Mouse (Mus musculus) thymus, adult 2 months (tissue): ENCODE measurements around the gene Usp36. TPM values are rescaled to one million over a fixed set of nuclear protein-coding genes. Genes with fewer than 3 reads are reported as not detected.

Experiments
- DNase-seq: peaks from one replicate; pipeline ENCODE4 v3.0.0; 2021
- H3K27ac ChIP-seq: fragments of 200-500 bp; 2 replicates; pipeline ENCODE4 v1.5.1; 2012; ENCODE audit warnings: low read length, control low read depth; ENCODE audit not compliant: control insufficient read depth, insufficient read depth
- H3K27me3 ChIP-seq: fragments of 200-500 bp; 2 replicates; pipeline ENCODE4 v1.6.1; 2012; ENCODE audit warnings: mild to moderate bottlenecking, low read length, moderate library complexity, mixed read lengths; ENCODE audit not compliant: control insufficient read depth, insufficient read depth
- H3K36me3 ChIP-seq: fragments of 200-500 bp; 2 replicates; pipeline ENCODE4 v1.6.1; 2012; ENCODE audit warnings: mild to moderate bottlenecking, low read length, moderate library complexity; ENCODE audit not compliant: control insufficient read depth, insufficient read depth
- H3K4me1 ChIP-seq: fragments of 200-500 bp; replicated peaks from 2 replicates; pipeline ENCODE4 v1.6.1; 2012; ENCODE audit warnings: low read length; ENCODE audit not compliant: control insufficient read depth, insufficient read depth
- H3K4me3 ChIP-seq: fragments of 200-500 bp; 2 replicates; pipeline ENCODE4 v1.5.1; 2012; ENCODE audit warnings: mild to moderate bottlenecking, low read length, control low read depth, moderate library complexity; ENCODE audit not compliant: control insufficient read depth, insufficient read depth
- CTCF ChIP-seq: fragments of 200-500 bp; IDR thresholded peaks from 2 replicates; pipeline ENCODE4 v1.5.1; 2012; ENCODE audit warnings: mild to moderate bottlenecking, control low read depth, low read length, moderate library complexity, borderline replicate concordance; ENCODE audit not compliant: control insufficient read depth, poor library complexity, insufficient read depth; ENCODE audit errors: extremely low read depth
- POLR2A ChIP-seq: fragments of 200-500 bp; IDR thresholded peaks from 2 replicates; pipeline ENCODE4 v1.6.1; 2012; ENCODE audit warnings: mild to moderate bottlenecking, low read length, control low read depth, moderate library complexity; ENCODE audit not compliant: control insufficient read depth, poor library complexity, insufficient read depth; ENCODE audit errors: extremely low read depth
- WGBS: fragments of 180-500 bp; shearing (Covaris S2); methylation state at CpG from one replicate; pipeline ENCODE4 v1.1.7; 2018; 5-methylcytosine and 5-hydroxymethylcytosine counted together
- polyA plus RNA-seq: library from polyadenylated mRNA; depleted of rRNA; stranded (reverse); fragments of >200 nt; gene quantifications from 2 replicates; pipeline ENCODE4 v1.2.3, GENCODE M21; 2012

Usp36 gene
- polyA plus RNA-seq, 1 experiment = 28.8 TPM

DNA sequence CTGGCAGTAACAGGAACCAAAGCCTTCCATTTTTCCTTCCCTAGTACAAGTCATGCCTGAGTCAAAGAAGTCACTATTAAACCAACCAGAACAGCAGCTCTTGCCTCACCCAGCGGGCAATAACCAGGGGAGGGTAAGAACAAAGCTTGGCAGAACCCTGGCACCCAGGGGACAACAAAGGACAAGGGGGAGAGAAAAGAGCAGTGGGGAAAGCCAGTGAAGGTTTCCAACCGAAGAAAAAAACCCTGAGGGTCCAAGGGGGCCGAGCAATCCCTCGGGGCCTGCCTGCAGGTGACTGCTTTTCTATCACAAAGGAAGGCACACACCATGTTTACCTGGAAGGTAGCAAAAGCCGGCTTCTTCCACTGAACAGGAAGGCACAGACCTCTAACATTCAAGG, 43.3 kb downstream of the Usp36 start:
- DNase-seq = no peak
- Histone ChIP-seq H3K27ac (peak overlapping the region; percentile 85), H3K4me3 (peak overlapping the region; percentile 82), H3K4me1 (peaks cover 39% of the 10 kb centered on the region), H3K36me3 (no peaks in the 10 kb centered on the region), H3K27me3 (no peaks in the 10 kb centered on the region)
- TF ChIP-seq CTCF (no peak), POLR2A (no peak)
- 30% methylated on average over 5 of the region's 5 CpGs for WGBS

DNA sequence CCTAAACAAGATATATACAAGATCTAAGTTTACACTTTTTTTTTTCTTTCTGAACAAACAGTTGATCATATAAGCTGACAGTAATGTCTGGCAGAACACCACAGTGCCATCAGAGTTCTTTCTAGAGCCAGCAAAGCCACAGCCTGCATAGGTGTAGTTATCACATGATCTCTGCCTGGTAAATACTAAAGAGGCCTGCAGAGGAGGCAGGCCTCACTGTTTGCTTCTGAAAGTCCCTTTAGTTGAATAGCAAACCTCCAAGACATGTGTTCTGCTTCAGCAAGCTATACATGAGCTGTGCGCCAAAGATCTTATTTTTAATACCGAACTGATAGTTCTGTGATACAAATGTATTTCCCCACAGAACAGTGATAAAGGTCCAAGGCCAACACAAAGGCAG, 44.9 kb downstream of the Usp36 start:
- TF ChIP-seq POLR2A (no peak), CTCF (no peak)
- no peak for DNase-seq
- Histone ChIP-seq H3K4me1 (peaks cover 48% of the 10 kb centered on the region), H3K36me3 (no peaks in the 10 kb centered on the region), H3K4me3 (no peak overlapping the region), H3K27me3 (no peaks in the 10 kb centered on the region), H3K27ac (peak overlapping the region; percentile 65; the same call in 1 of the 2 replicates)
- WGBS = 55% methylated on average over 2 of the region's 2 CpGs

DNA sequence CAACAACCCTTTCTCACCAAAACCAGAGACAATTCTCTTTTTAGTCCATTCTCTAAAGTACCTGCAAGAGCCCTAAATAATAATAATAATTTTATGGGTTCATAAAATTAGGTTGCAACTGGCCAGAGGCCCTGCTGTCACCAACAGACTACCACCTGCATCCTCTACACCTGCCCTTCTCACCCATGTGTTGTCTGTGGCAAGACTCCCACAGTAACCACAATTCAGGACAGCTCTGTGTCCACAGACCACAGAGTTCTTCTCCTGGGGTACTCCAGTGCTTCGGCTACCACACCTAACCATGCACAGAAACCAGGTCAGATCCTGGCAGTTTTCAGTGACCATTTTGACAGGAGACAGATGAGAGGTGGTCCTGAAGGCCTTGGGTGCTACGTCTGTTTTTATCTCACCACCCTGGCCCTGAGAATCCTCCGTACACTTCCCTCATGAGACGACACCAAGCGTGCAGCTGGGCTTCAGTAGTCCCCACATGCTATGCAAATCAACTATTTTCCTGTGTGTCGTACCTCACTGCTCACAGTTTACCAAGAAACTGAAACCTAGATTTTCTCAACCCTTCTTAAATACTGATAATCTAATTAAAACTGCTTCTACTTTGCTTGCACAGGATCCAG, 46.3 kb downstream of the Usp36 start:
- Histone ChIP-seq H3K36me3 (no peaks in the 10 kb centered on the region), H3K27ac (peak overlapping the region; percentile 87), H3K27me3 (no peaks in the 10 kb centered on the region), H3K4me1 (peaks cover 55% of the 10 kb centered on the region), H3K4me3 (no peak overlapping the region)
- DNase-seq = peak; percentile 43
- TF ChIP-seq CTCF (no peak), POLR2A (no peak)
- WGBS = 6% methylated on average over 6 of the region's 6 CpGs

DNA sequence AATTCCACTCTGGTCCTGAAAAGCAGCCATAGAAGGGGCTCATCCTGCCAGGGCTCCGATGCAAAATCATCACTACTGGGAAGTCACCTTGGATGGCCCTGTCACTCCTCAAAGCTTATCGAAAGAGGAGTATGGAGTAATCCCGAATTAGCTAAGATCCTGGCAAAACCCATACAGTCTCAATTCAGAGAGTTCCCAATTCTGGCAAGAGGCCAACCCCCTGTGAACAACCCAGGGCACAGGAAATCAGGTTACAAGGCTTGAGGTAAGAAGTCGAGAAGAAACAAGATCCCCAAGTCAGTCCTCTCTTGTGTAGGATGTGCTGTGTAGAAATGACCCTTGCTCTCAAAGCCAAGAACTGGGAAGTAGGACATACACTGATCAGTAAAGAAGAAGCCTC, 47.5 kb downstream of the Usp36 start:
- no peak overlapping the region for H3K4me3 ChIP-seq
- peaks cover 65% of the 10 kb centered on the region for H3K4me1 ChIP-seq
- no peak for DNase-seq
- H3K36me3 ChIP-seq = no peaks in the 10 kb centered on the region
- WGBS = 57% methylated on average over 4 of the region's 4 CpGs
- H3K27ac ChIP-seq = peak overlapping the region; percentile 50
- TF ChIP-seq POLR2A (no peak), CTCF (no peak)
- no peaks in the 10 kb centered on the region for H3K27me3 ChIP-seq

DNA sequence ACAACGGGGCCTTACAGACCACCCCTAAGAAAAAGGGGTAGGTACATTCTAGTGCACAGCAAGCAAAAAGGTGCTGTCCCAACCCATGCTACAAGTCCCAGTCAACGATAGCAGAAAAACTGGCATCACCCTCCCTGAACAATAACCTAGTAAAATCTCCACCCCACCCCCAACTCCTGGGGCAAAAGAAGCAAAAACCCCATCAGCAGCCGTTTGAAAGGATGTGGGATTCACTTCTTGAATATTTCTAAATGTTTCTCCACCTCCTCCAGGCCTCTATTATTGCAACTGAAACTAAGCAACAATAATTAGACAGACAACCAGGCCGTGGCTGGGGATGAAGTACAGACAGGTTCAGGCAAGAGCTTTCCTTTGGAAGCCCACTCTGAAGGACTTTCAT, 49.7 kb downstream of the Usp36 start:
- Histone ChIP-seq H3K4me1 (peaks cover 60% of the 10 kb centered on the region), H3K27me3 (no peaks in the 10 kb centered on the region), H3K36me3 (no peaks in the 10 kb centered on the region), H3K27ac (peak overlapping the region; percentile 20; the same call in 1 of the 2 replicates), H3K4me3 (no peak overlapping the region)
- no peak for DNase-seq
- TF ChIP-seq CTCF = no peak
- no peak for TF ChIP-seq POLR2A
- WGBS = 18% methylated on average over 4 of the region's 4 CpGs

DNA sequence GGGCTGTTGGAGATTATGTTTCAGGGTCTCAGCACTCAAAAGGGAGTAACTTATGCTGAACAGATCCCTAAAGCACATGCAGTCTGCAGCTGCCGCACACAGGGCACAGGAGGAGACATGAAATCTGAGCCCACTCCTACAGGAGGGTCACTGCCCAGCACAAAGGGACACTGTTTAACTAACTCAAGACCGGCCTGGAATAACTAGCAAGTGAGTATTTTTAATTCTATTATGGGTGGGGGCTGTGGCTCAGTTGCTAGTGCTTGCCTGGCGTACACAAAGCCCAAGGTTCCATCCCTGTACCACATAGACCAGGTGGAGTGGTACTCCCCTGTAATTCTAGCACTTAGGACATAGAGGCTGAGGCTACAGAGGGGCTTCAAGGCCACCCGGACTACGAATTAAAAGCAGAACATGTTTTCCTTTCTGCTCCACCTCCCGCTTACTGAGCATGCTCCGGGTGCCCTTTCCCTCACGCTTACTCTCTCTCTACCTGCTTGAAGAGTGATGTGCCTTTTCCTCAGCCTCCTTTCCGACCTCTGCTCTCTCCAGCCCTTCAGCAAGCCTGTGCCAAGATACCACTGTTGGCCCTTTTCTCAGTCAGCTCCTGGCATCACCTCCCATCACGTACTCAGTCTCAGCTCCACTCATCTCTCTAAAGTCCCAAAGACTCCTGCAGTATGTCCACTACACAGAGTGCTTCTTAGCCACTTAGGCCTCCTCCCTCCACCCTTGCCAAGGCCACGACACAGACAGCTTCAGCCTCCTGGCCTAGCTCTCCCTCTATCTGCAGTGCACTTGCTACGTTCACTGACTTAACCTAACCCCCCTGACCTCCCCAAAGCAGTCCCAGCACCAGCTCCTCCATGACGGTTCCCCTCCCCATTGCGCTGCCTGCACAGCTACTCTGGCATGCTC, 50.5 kb downstream of the Usp36 start:
- DNase-seq = no peak
- Histone ChIP-seq H3K4me3 (no peak overlapping the region), H3K36me3 (no peaks in the 10 kb centered on the region), H3K27me3 (no peaks in the 10 kb centered on the region), H3K27ac (peak overlapping the region; percentile 20), H3K4me1 (peaks cover 65% of the 10 kb centered on the region)
- TF ChIP-seq POLR2A = no peak
- WGBS = 81% methylated on average over 14 of the region's 14 CpGs
